8 mouse cellular contexts compared by ENCODE assay signal in the genomic region with DNA sequence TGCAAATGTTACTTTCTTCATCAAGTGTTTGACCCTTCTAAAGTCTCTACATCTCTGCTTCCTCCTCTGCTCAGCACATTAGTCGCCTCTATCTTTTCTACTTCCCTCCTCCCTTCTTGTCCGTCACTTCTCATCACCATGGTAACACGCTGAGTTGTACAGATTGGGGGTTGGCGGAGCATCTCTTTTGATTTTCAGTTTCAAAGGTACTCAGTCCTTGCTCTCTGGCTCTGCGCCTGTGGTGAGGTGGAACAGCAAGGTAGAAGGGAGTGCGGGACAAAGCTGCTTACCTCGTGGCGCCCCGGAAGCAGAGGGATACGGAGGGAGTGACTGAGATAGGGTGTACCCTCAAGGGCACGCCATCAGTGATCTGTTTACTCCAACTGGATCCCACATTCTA. TPM values are rescaled to one million over a fixed set of nuclear protein-coding genes. Genes with fewer than 3 reads are reported as not detected.
DNase-seq lines count a peak whose midpoint lies in the region; ATAC-seq and TF ChIP-seq lines count a peak whose summit lies in the region.

No protein-coding gene starts in this region.

- intact Hi-C loops in heart, postnatal 14 days (cut with DNase I) = no loop called here
- intact Hi-C loops in left cerebral cortex, adult 2 months (cut with DNase I) = no loop called here

- H3K36me3 ChIP-seq in heart, embryonic 16.5 days (ENCODE audit: control insufficient read depth, insufficient read depth) = no peaks in the 10 kb centered on the region
- H3K36me3 ChIP-seq in forebrain, embryonic 12.5 days (replicated peaks) = no peaks in the 10 kb centered on the region
- H3K36me3 ChIP-seq in midbrain, embryonic 13.5 days = no peaks in the 10 kb centered on the region

- no peak overlapping the region for H3K4me3 ChIP-seq in heart, embryonic 16.5 days (ENCODE audit: low read length)
- no peak overlapping the region for H3K4me3 ChIP-seq in forebrain, embryonic 12.5 days (replicated peaks)
- no peak overlapping the region for H3K4me3 ChIP-seq in midbrain, embryonic 13.5 days (replicated peaks)
- H3K4me3 ChIP-seq in left cerebral cortex, adult 2 months = no peak overlapping the region

- H3K9ac ChIP-seq in heart, embryonic 16.5 days (ENCODE audit: low read length) = 0 out of 2 replicates have a peak overlapping the region, but pooled peaks have one; percentile 30
- no peak overlapping the region for H3K9ac ChIP-seq in forebrain, embryonic 12.5 days
- H3K9ac ChIP-seq in midbrain, embryonic 13.5 days (replicated peaks) = no peak overlapping the region

- DNase-seq in heart, postnatal 14 days = no peak
- DNase-seq in R1 (ENCODE audit: low read depth, low spot score) = peak; percentile 74
- DNase-seq in adrenal gland, postnatal 4 days (ENCODE audit: low spot score in 2 of 2) = no peak
- DNase-seq in left cerebral cortex, adult 2 months (ENCODE audit: extremely low spot score in 1 of 2, low spot score in 2 of 2) = no peak

- H3K9me3 ChIP-seq in heart, embryonic 16.5 days (replicated peaks; ENCODE audit: control insufficient read depth, low read length) = no peaks in the 10 kb centered on the region
- no peaks in the 10 kb centered on the region for H3K9me3 ChIP-seq in forebrain, embryonic 12.5 days
- no peaks in the 10 kb centered on the region for H3K9me3 ChIP-seq in midbrain, embryonic 13.5 days

- H3K27me3 ChIP-seq in heart, embryonic 16.5 days (ENCODE audit: control insufficient read depth, insufficient read depth, low read length) = no peaks in the 10 kb centered on the region
- no peaks in the 10 kb centered on the region for H3K27me3 ChIP-seq in forebrain, embryonic 12.5 days
- no peaks in the 10 kb centered on the region for H3K27me3 ChIP-seq in midbrain, embryonic 13.5 days

- ATAC-seq in heart, embryonic 16.5 days (replicated peaks; ENCODE audit: extremely low read depth, insufficient read depth, low FRiP score) = no peak
- ATAC-seq in forebrain, embryonic 12.5 days (ENCODE audit: low FRiP score) = peak; percentile 52; the same call in 1 of the 2 replicates
- peak; percentile 79 for ATAC-seq in midbrain, embryonic 13.5 days
- no peak for ATAC-seq in megakaryocyte progenitor cell, adult 5-6 weeks (replicated peaks; ENCODE audit: poor library complexity)

- H3K27ac ChIP-seq in heart, embryonic 16.5 days (ENCODE audit: low read length) = no peak overlapping the region
- no peak overlapping the region for H3K27ac ChIP-seq in forebrain, embryonic 12.5 days
- peak overlapping the region; percentile 40; the same call in 1 of the 2 replicates for H3K27ac ChIP-seq in midbrain, embryonic 13.5 days
- H3K27ac ChIP-seq in left cerebral cortex, adult 2 months = no peak overlapping the region

- TF ChIP-seq CTCF in left cerebral cortex, adult 2 months (IDR thresholded peaks at IDR 0.05) = no peak

- peaks cover 32% of the 10 kb centered on the region for H3K4me1 ChIP-seq in heart, embryonic 16.5 days (ENCODE audit: control insufficient read depth, insufficient read depth, low read length)
- peaks cover 12% of the 10 kb centered on the region for H3K4me1 ChIP-seq in forebrain, embryonic 12.5 days
- H3K4me1 ChIP-seq in midbrain, embryonic 13.5 days (replicated peaks) = peaks cover 7% of the 10 kb centered on the region

- peak overlapping the region; percentile 16; the same call in 1 of the 2 replicates for H3K4me2 ChIP-seq in heart, embryonic 16.5 days (ENCODE audit: low read depth, low read length)
- peak overlapping the region; percentile 32 for H3K4me2 ChIP-seq in forebrain, embryonic 12.5 days
- H3K4me2 ChIP-seq in midbrain, embryonic 13.5 days (replicated peaks) = peak overlapping the region; percentile 31

- WGBS in heart, embryonic 16.5 days = 64% methylated on average over 11 of the region's 11 CpGs
- 43% methylated on average over 11 of the region's 11 CpGs for whole genome bisulfite sequencing in forebrain, embryonic 12.5 days
- WGBS in midbrain, embryonic 13.5 days = 37% methylated on average over 11 of the region's 11 CpGs

RNA-seq across cellular contexts. Expression of gene Manba, which starts 27.9 kb away (rescaled TPM):
- polyA plus RNA-seq in heart, embryonic 16.5 days (2015; fragmentation: Nextera tagmentation; extraction: Ambion mirVana) = 37.0 and 38.3 TPM in 2 replicates
- 10 to 100 TPM; 18.0 to 19.3 TPM for total RNA-seq in heart, postnatal 14 days (2021)
- 3.6 and 4.6 TPM in 2 replicates for polyA plus RNA-seq in forebrain, embryonic 12.5 days (2016; fragmentation: Nextera tagmentation; extraction: Ambion mirVana)
- polyA plus RNA-seq in midbrain, embryonic 13.5 days (2015; fragmentation: Nextera tagmentation; extraction: Ambion mirVana) = 4.6 and 5.0 TPM in 2 replicates
- total RNA-seq in megakaryocyte progenitor cell, adult 5-6 weeks (2015) = 29.1 and 30.4 TPM in 2 replicates
- 30.4 and 33.8 TPM in 2 replicates for total RNA-seq in megakaryocyte progenitor cell, adult 5-6 weeks (2017)
- total RNA-seq in adrenal gland, postnatal 4 days (2021) = 10 to 100 TPM; 26.0 to 30.2 TPM
- total RNA-seq in left cerebral cortex, adult 2 months (2021) = 10 to 100 TPM in 1 of 2 experiments, 1 to 10 TPM in 1; 8.9 to 15.5 TPM

Comparison
In these comparisons a context has a peak if more than half of its experiments do, and no peak if none do; other contexts are left out.
1. ATAC-seq: peak in forebrain, embryonic 12.5 days (single experiment) and midbrain, embryonic 13.5 days (single experiment); none in heart, embryonic 16.5 days (single experiment) and megakaryocyte progenitor cell, adult 5-6 weeks (single experiment).
2. Peak in every context shown above with its lines, with median percentiles within 50 percentile points of each other: H3K4me2 ChIP-seq.